Mouse (Mus musculus) heart, embryonic 15.5 days (tissue): ENCODE measurements around the gene Mucl3. TPM values are rescaled to one million over a fixed set of nuclear protein-coding genes. Genes with fewer than 3 reads are reported as not detected.
A peak's percentile ranks its signal among the peaks of the same experiment; 100 is the strongest.

Experiments
- ATAC-seq: fragments of 200-750 bp; cut with Nextera tagmentation; replicated peaks from 2 replicates; pipeline ENCODE4 v1.8.0; 2017; ENCODE audit warnings: low read depth, moderate TSS enrichment; ENCODE audit not compliant: insufficient number of reproducible peaks, insufficient read depth, low FRiP score
- H3K27ac ChIP-seq: fragments of 300-500 bp; sonication (generic); 2 replicates; pipeline ENCODE4 v1.5.1; 2015; ENCODE audit warnings: mild to moderate bottlenecking, inconsistent platforms
- H3K27me3 ChIP-seq: fragments of 300-500 bp; sonication (generic); 2 replicates; pipeline ENCODE4 v1.6.1; 2015; ENCODE audit warnings: inconsistent platforms
- H3K36me3 ChIP-seq: fragments of 300-500 bp; sonication (generic); 2 replicates; pipeline ENCODE4 v1.6.1; 2015; ENCODE audit warnings: mild to moderate bottlenecking, inconsistent platforms
- H3K4me1 ChIP-seq: fragments of 300-500 bp; sonication (generic); replicated peaks from 2 replicates; pipeline ENCODE4 v1.6.1; 2015; ENCODE audit warnings: inconsistent platforms
- H3K4me2 ChIP-seq: fragments of 300-500 bp; sonication (generic); 2 replicates; pipeline ENCODE4 v1.6.1; 2015; ENCODE audit warnings: inconsistent platforms, mild to moderate bottlenecking, moderate library complexity
- H3K4me3 ChIP-seq: fragments of 300-500 bp; sonication (generic); 2 replicates; pipeline ENCODE4 v1.5.1; 2015; ENCODE audit warnings: mild to moderate bottlenecking, inconsistent platforms
- H3K9ac ChIP-seq: fragments of 300-500 bp; sonication (generic); 2 replicates; pipeline ENCODE4 v1.6.1; 2015; ENCODE audit warnings: mild to moderate bottlenecking, inconsistent platforms
- H3K9me3 ChIP-seq: fragments of 300-500 bp; sonication (generic); replicated peaks from 2 replicates; pipeline ENCODE4 v1.6.1; 2016; ENCODE audit warnings: inconsistent platforms
- WGBS: fragments of 180-500 bp; shearing (Covaris S2); methylation state at CpG from one replicate; pipeline ENCODE4 v1.1.7; 2015; ENCODE audit warnings: mixed read lengths; 5-methylcytosine and 5-hydroxymethylcytosine counted together
- polyA plus RNA-seq: library from polyadenylated mRNA; unstranded; fragments of >200 nt; fragmentation: Nextera tagmentation; extraction: Ambion mirVana; gene quantifications from 2 replicates; pipeline ENCODE4 v1.2.1, GENCODE M21; 2015

Gene Mucl3
- polyA plus RNA-seq, 1 experiment from 2014 or later, result 0.23 TPM

DNA sequence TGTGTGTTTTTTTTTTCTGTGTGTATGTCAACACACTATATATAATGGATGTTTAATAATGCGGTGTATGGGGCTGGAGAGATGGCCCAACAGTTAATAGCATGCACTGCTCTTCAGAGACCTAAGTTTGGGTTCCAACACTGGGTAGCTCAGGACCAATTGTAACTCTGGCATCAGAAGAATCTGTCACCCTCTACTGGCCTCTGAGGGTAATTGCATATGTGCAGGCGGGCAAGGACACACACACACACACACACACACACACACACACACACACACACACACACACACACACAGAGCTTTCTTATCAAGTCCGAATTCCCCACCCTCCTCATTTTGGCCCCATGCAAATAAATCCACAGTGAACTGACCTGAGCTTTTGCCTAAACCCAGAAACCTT, 8.3 kb downstream of the Mucl3 start:
- Histone ChIP-seq H3K27me3 (peaks cover 3% of the 10 kb centered on the region), H3K27ac (no peak overlapping the region), H3K4me2 (no peak overlapping the region), H3K9me3 (no peaks in the 10 kb centered on the region), H3K4me3 (no peak overlapping the region), H3K36me3 (no peaks in the 10 kb centered on the region), H3K4me1 (peaks cover 16% of the 10 kb centered on the region), H3K9ac (no peak overlapping the region)
- 69% methylated on average over 3 of the region's 3 CpGs for WGBS
- no peak for ATAC-seq

DNA sequence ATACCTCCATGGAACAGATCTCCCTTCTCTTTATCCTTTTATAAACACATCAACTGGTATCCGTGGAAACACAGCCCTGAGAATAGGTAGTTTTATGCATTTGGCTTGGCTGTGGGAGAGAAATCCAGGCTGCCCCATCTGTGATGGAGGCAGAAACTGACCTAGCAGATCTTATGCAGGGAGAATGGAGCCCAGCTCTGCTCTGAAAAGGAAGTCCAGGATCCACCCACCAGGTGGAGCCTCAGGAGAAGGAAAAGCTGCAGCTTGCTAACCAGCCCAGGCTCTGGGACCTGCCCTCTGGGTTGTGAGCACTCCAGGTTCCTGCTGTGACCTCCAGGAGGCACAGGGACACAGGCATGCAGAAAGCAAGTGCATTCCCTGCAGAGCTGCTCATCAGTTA, 9.5 kb downstream of the Mucl3 start:
- Histone ChIP-seq H3K4me1 (peaks cover 9% of the 10 kb centered on the region), H3K36me3 (no peaks in the 10 kb centered on the region), H3K4me3 (no peak overlapping the region), H3K27me3 (peaks cover 3% of the 10 kb centered on the region), H3K27ac (no peak overlapping the region), H3K9me3 (no peaks in the 10 kb centered on the region), H3K4me2 (no peak overlapping the region), H3K9ac (no peak overlapping the region)
- no peak for ATAC-seq
- 12% methylated on average over 1 of the region's 1 CpGs for WGBS

DNA sequence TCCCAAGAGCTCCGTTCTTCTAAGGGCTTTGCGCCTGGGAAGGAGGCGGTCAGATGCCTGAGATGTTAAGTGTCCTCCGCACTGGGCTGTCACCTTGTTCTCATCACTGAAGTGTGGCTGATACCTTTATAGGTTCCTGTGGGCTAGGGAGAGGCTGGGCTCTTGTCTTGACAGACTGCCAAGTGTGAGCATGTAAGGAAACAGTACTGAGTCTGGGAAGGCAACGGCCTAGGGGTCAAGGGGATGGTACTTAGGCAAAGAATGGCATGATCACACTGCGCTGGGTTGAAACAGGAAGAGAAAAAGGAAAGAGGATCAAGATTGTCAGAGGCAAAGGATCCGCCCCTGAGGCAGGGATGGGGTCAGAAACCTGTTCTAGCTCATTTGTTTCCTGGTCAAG, 17.0 kb downstream of the Mucl3 start, which contains the start of gene Gm9573:
Gene Gm9573, minus strand, starts transcription at position 101 of the 400 bp plus-strand sequence.
- WGBS, result 57% methylated on average over 7 of the region's 7 CpGs
- no peak within 1 kb of the TSS for H3K4me2 ChIP-seq

DNA sequence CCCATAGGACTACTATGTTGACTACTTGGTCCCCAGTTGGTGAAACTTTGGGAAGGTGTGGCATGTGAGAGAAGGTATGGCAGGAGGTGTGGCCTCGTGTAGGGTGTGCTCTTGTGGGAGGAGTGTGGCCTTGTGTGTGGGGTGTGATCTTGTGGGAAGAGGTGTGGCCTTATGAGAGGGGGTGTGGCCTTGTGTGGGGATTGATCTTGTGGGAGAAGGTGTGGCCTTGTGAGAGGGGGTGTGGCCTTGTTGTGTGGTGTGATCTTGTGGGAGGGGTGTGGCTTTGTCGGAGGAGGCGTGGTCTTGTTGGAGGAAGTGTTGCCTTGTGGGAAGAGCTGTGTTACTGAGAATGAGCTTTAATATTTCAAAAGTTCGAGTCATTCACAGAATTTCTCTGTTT, 26.4 kb downstream of the Mucl3 start:
- 61% methylated on average over 4 of the region's 4 CpGs for WGBS
- no peak overlapping the region for H3K9ac ChIP-seq
- no peaks in the 10 kb centered on the region for H3K36me3 ChIP-seq
- no peaks in the 10 kb centered on the region for H3K9me3 ChIP-seq
- H3K27ac ChIP-seq, result no peak overlapping the region
- H3K27me3 ChIP-seq, result peaks cover 4% of the 10 kb centered on the region; the same call in 1 of the 2 replicates
- H3K4me1 ChIP-seq, result no peaks in the 10 kb centered on the region
- no peak overlapping the region for H3K4me2 ChIP-seq
- H3K4me3 ChIP-seq, result no peak overlapping the region
- ATAC-seq, result 0 out of 2 replicates have a peak, but pooled peaks have one; percentile 43

More for the DNA sequence above, 17.0 kb downstream of the Mucl3 start, which contains the start of gene Gm9573:
- Histone ChIP-seq H3K4me3 (no peak within 1 kb of the TSS), H3K9ac (no peak within 1 kb of the TSS), H3K9me3 (no peaks in the 10 kb centered on the region), H3K4me1 (no peaks in the 10 kb centered on the region), H3K36me3 (no peaks in the 10 kb centered on the region), H3K27ac (no peak within 1 kb of the TSS), H3K27me3 (no peaks in the 10 kb centered on the region)
- ATAC-seq, result no peak

DNA sequence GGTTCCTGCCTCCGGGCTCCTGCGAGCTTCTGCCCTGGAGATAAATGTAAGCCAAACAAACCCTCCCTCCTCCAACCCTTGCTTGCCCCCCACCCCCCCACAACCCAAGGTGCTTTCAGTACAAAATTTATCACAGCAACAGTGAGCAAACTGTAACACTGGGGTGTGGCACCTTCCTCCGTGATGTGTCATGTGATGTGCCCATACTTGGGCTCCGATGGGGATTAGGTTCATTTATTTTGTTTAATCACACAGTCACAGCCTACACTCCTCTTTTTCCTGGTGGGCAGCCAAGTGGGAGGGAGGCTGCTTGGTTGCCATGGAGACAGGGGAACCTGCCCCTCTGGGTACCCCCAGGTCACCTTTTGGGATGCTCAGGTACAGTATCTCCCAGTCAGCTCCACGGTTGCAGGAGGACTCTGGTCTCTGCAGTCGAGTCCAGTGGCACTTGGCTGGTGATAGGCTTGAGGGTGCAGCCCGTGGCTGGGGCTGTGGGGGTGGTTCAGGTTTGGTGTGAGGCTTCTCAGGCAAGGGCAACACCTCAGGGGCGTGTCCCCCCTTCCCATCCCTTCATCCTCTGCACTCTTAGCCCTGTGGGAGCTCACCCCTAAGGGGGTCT, 41.6 kb downstream of the Mucl3 start:
- Histone ChIP-seq H3K36me3 (no peaks in the 10 kb centered on the region), H3K4me1 (no peaks in the 10 kb centered on the region), H3K9me3 (no peaks in the 10 kb centered on the region), H3K27ac (no peak overlapping the region), H3K27me3 (peaks cover 11% of the 10 kb centered on the region), H3K9ac (no peak overlapping the region), H3K4me2 (no peak overlapping the region), H3K4me3 (no peak overlapping the region)
- no peak for ATAC-seq
- 40% methylated on average over 8 of the region's 8 CpGs for WGBS

DNA sequence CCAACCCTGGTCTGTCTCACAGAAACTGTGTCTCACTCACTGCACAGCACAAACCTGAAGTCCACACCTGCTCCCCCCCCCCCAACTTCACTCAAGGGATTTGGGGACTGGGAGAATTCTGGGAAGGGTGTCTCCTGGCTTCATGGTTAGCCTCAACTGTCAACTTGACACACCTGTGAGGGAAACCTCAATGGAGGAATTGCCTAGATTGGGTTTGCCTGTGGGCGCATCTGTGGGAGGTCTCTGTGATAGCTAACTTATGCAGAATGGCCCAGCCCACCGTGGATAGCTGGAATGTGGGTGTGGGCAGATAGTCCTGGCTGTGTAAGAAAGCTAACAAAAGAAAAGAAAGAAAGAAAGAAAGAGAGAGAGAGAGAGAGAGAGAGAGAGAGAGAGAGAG, 42.2 kb downstream of the Mucl3 start, which contains the start of gene Sfta2:
Gene Sfta2, plus strand, starts transcription at position 301 of the 400 bp plus-strand sequence.
- no peak for ATAC-seq
- Histone ChIP-seq H3K27ac (no peak within 1 kb of the TSS), H3K9ac (no peak within 1 kb of the TSS), H3K36me3 (no peaks in the 10 kb centered on the region), H3K27me3 (peaks cover 11% of the 10 kb centered on the region), H3K9me3 (no peaks in the 10 kb centered on the region), H3K4me3 (no peak within 1 kb of the TSS), H3K4me1 (no peaks in the 10 kb centered on the region), H3K4me2 (no peak within 1 kb of the TSS)
- 50% methylated on average over 2 of the region's 2 CpGs for whole genome bisulfite sequencing

DNA sequence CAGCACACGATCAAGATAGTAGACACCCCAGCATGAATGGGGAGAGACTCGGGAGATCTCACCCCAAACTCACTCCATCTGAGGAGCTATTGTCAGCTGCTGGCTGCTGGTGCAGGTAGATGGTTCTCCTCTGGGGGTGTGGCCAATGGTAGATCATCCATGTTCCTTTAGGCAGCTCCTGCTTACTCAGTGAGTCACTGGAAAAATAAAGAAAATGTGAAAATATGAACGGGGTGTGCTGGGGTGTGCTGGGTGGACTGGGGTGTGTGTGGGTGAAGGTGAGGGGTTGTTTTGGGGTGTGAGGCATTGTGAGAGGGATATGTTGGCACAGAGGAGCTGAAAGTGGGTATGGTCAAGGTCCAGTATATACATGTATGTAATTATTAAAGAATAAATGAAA, 46.1 kb downstream of the Mucl3 start:
- ATAC-seq, result no peak
- WGBS, result 87% methylated on average over 3 of the region's 3 CpGs
- Histone ChIP-seq H3K4me2 (no peak overlapping the region), H3K4me1 (no peaks in the 10 kb centered on the region), H3K36me3 (no peaks in the 10 kb centered on the region), H3K9me3 (no peaks in the 10 kb centered on the region), H3K9ac (no peak overlapping the region), H3K4me3 (no peak overlapping the region), H3K27ac (no peak overlapping the region), H3K27me3 (peaks cover 4% of the 10 kb centered on the region)

DNA sequence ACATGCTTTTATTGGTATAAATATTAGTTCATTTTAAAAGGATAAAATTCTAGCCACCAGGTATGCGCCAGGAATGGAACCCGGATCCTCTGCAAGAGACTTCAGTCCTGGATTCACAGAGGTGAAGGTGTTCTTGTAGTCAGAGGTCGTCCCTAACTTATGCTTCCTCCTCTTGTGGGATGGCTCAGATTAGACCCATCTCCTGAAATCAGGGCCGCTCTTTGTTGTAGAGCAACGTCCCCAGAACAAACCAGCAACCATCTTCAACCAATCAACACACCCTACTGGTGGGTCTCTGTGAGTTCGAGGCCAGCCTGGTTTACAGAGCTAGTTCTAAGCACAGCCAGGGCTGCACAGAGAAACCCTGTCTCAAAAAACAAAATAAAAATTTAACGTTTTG, 49.0 kb downstream of the Mucl3 start:
- no peak for ATAC-seq
- H3K4me3 ChIP-seq, result no peak overlapping the region
- H3K9ac ChIP-seq, result no peak overlapping the region
- WGBS, result 75% methylated on average over 7 of the region's 7 CpGs
- H3K4me2 ChIP-seq, result no peak overlapping the region
- no peaks in the 10 kb centered on the region for H3K36me3 ChIP-seq
- no peaks in the 10 kb centered on the region for H3K9me3 ChIP-seq
- no peaks in the 10 kb centered on the region for H3K4me1 ChIP-seq
- H3K27ac ChIP-seq, result no peak overlapping the region
- no peaks in the 10 kb centered on the region; the same call in 1 of the 2 replicates for H3K27me3 ChIP-seq

DNA sequence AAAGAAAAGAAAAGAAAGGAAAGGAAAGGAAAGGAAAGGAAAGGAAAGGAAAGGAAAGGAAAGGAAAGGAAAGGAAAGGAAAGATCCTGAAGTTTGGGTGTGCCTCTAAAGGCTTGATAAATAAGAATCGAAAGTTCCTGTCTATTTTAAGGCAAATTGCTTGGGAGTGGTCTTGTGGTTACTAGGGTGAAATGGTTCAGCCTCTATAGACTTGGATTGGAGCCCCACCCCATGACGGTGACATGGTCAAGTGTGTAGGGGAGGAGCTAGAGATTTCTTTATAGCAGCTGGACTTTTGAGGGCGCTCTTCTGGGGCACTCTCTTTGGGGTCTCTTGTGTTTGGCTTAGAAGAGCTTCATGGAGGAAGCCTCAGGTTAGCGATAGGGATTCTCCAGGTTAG, 49.7 kb downstream of the Mucl3 start:
- no peaks in the 10 kb centered on the region; the same call in 1 of the 2 replicates for H3K27me3 ChIP-seq
- no peak overlapping the region for H3K4me2 ChIP-seq
- H3K27ac ChIP-seq, result no peak overlapping the region
- no peak overlapping the region for H3K4me3 ChIP-seq
- no peak overlapping the region for H3K9ac ChIP-seq
- H3K9me3 ChIP-seq, result no peaks in the 10 kb centered on the region
- H3K36me3 ChIP-seq, result no peaks in the 10 kb centered on the region
- WGBS, result 29% methylated on average over 4 of the region's 4 CpGs
- no peaks in the 10 kb centered on the region for H3K4me1 ChIP-seq
- ATAC-seq, result no peak

DNA sequence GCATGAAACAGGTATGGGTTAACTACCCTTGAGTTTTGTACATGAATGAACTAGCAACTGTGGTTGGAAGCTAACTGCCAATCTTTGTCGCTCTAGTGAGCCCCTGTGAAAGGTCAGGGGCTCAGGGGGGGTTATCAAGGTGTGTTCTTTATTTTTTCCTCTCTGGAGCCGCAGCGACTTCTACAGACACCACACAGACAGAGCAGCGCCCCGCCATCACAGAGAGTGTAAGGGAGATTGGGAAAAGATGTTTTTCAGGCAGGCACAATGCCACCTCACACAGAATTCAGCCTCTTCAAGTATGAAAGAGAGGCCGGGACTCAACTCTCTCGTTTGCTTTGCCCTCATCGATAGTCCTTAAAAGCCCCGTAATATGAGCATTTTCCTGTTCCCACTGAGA, 51.4 kb downstream of the Mucl3 start:
- 76% methylated on average over 9 of the region's 9 CpGs for WGBS
- Histone ChIP-seq H3K27me3 (no peaks in the 10 kb centered on the region; the same call in 1 of the 2 replicates), H3K4me3 (no peak overlapping the region), H3K9ac (no peak overlapping the region), H3K4me2 (no peak overlapping the region), H3K27ac (no peak overlapping the region), H3K9me3 (0 out of 2 replicates have a peak, but pooled peaks cover 4% of the 10 kb centered on the region), H3K4me1 (no peaks in the 10 kb centered on the region), H3K36me3 (no peaks in the 10 kb centered on the region)
- ATAC-seq, result no peak

DNA sequence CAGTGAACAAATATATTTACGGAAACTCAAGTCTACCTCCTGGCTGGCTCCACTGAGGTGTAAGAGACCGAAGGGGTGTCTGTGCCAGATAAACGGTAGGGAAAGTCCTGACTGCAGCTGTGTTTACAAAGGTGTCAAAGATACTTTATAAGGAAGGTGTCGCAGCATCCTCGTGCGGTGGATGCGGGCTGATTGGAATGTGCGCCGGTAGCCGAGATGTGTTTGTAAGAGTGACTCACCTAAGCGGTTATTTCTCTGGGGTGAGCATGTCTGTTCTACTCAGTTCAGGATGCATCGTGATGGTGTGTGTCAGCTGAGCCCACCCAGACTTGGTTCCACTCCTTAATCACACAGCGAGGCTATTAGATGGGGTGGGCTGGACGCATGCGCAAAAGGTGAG, 51.8 kb downstream of the Mucl3 start:
- Histone ChIP-seq H3K36me3 (no peaks in the 10 kb centered on the region), H3K4me2 (no peak overlapping the region), H3K27me3 (no peaks in the 10 kb centered on the region; the same call in 1 of the 2 replicates), H3K9ac (no peak overlapping the region), H3K4me1 (no peaks in the 10 kb centered on the region), H3K9me3 (0 out of 2 replicates have a peak, but pooled peaks cover 4% of the 10 kb centered on the region), H3K27ac (no peak overlapping the region), H3K4me3 (no peak overlapping the region)
- 84% methylated on average over 15 of the region's 15 CpGs for WGBS
- no peak for ATAC-seq

DNA sequence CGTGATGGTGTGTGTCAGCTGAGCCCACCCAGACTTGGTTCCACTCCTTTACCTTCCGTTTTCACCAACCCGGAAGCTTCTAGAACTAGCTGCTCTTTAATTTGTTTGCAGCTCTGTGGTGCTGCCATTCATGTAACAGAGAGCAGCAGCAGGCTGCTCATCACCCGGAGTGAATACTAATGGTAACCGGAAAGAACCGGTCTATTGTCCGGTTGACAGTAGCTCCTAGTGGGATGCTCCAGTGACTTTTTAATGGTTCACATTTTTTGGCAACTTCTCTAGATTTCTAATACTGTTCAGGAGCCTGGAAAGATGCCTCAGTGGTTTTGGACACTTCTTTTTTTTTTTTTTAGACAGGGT, 52.3 kb downstream of the Mucl3 start:
- H3K27me3 ChIP-seq, result no peaks in the 10 kb centered on the region
- H3K36me3 ChIP-seq, result no peaks in the 10 kb centered on the region
- no peak overlapping the region for H3K27ac ChIP-seq
- H3K9me3 ChIP-seq, result 0 out of 2 replicates have a peak, but pooled peaks cover 4% of the 10 kb centered on the region
- H3K4me1 ChIP-seq, result no peaks in the 10 kb centered on the region
- WGBS, result 92% methylated on average over 7 of the region's 7 CpGs
- H3K4me2 ChIP-seq, result no peak overlapping the region
- no peak overlapping the region for H3K9ac ChIP-seq
- H3K4me3 ChIP-seq, result no peak overlapping the region
- ATAC-seq, result no peak
